Mouse (Mus musculus) bone marrow macrophage, adult 2 months (primary cell): ENCODE measurements around the gene Edem3. TPM values are rescaled to one million over a fixed set of nuclear protein-coding genes. Genes with fewer than 3 reads are reported as not detected.
"Not testable (repeated sequence)": the region's sequence is repeated elsewhere in the genome, so short reads cannot be mapped to it uniquely, and the experiment has no call there.

ENCODE experiments used
- H3K27ac ChIP-seq: 2 replicates; pipeline ENCODE4 v1.5.1; 2012; ENCODE audit warnings: low read depth, low read length; ENCODE audit not compliant: insufficient read depth
- H3K4me1 ChIP-seq: 2 replicates; pipeline ENCODE4 v1.6.1; 2012; ENCODE audit warnings: low read length; ENCODE audit not compliant: control insufficient read depth, insufficient read depth
- H3K4me3 ChIP-seq: 2 replicates; pipeline ENCODE4 v1.5.1; 2012; ENCODE audit warnings: mild to moderate bottlenecking, low read length, moderate library complexity; ENCODE audit not compliant: insufficient read depth
- CTCF ChIP-seq: IDR thresholded peaks from 2 replicates; pipeline ENCODE4 v1.5.1; 2012; ENCODE audit warnings: low read depth, mild to moderate bottlenecking, low read length, moderate library complexity
- POLR2A ChIP-seq: IDR thresholded peaks from 2 replicates; pipeline ENCODE4 v1.6.1; 2012; ENCODE audit warnings: mild to moderate bottlenecking, low read depth, low read length, borderline replicate concordance
- polyA plus RNA-seq: library from polyadenylated mRNA; stranded (reverse); fragments of >200 nt; gene quantifications from 2 replicates; pipeline ENCODE4 v1.2.4, GENCODE M21; 2012; ENCODE audit not compliant: missing spikeins, insufficient read depth, insufficient read length

The Edem3 gene
- polyA plus RNA-seq, 1 experiment = 23.3 TPM

GRCm38 (mm10) chr1:151766166-151766565 lies 11.0 kb downstream of the Edem3 start:
- Histone ChIP-seq H3K4me1 (no peaks in the 10 kb centered on the region), H3K4me3 (no peak overlapping the region), H3K27ac (no peak overlapping the region)
- no peak for TF ChIP-seq POLR2A
- no peak for TF ChIP-seq CTCF

GRCm38 (mm10) chr1:151766976-151767654 lies 11.9 kb downstream of the Edem3 start:
- H3K27ac ChIP-seq = no peak overlapping the region
- no peak for TF ChIP-seq POLR2A
- TF ChIP-seq CTCF = no peak
- no peaks in the 10 kb centered on the region for H3K4me1 ChIP-seq
- no peak overlapping the region for H3K4me3 ChIP-seq

- no peak overlapping the region for H3K4me3 ChIP-seq
- H3K27ac ChIP-seq = no peak overlapping the region
- TF ChIP-seq POLR2A (no peak), CTCF (no peak)
- H3K4me1 ChIP-seq = no peaks in the 10 kb centered on the region
Measured at GRCm38 (mm10) chr1:151769200-151769913, 14.2 kb downstream of the Edem3 start.

GRCm38 (mm10) chr1:151777616-151778015 lies 22.4 kb downstream of the Edem3 start:
- TF ChIP-seq POLR2A = no peak
- Histone ChIP-seq H3K4me1 (peaks cover 4% of the 10 kb centered on the region), H3K27ac (no peak overlapping the region)

GRCm38 (mm10) chr1:151778592-151778991 lies 23.4 kb downstream of the Edem3 start:
- H3K4me1 ChIP-seq = peaks cover 7% of the 10 kb centered on the region
- no peak for TF ChIP-seq POLR2A
- no peak for TF ChIP-seq CTCF

More at GRCm38 (mm10) chr1:151777616-151778015, 22.4 kb downstream of the Edem3 start:
- H3K4me3 ChIP-seq = no peak overlapping the region

GRCm38 (mm10) chr1:151779306-151779705 lies 24.1 kb downstream of the Edem3 start:
- Histone ChIP-seq H3K27ac (no peak overlapping the region), H3K4me1 (peaks cover 7% of the 10 kb centered on the region), H3K4me3 (no peak overlapping the region)
- TF ChIP-seq CTCF (no peak), POLR2A (no peak)

More at GRCm38 (mm10) chr1:151778592-151778991, 23.4 kb downstream of the Edem3 start:
- H3K4me3 ChIP-seq = no peak overlapping the region
- H3K27ac ChIP-seq = no peak overlapping the region

- Histone ChIP-seq H3K4me1 (peaks cover 7% of the 10 kb centered on the region), H3K27ac (no peak overlapping the region), H3K4me3 (no peak overlapping the region)
- TF ChIP-seq POLR2A = no peak
- no peak for TF ChIP-seq CTCF
Measured at GRCm38 (mm10) chr1:151781447-151781846, 26.3 kb downstream of the Edem3 start.

GRCm38 (mm10) chr1:151783403-151783802 lies 28.2 kb downstream of the Edem3 start:
- Histone ChIP-seq H3K4me1 (peaks cover 4% of the 10 kb centered on the region), H3K4me3 (no peak overlapping the region), H3K27ac (no peak overlapping the region)
- TF ChIP-seq CTCF (no peak), POLR2A (no peak)

- Histone ChIP-seq H3K27ac (no peak overlapping the region), H3K4me3 (no peak overlapping the region), H3K4me1 (peaks cover 4% of the 10 kb centered on the region)
- TF ChIP-seq CTCF (no peak), POLR2A (no peak)
Measured at GRCm38 (mm10) chr1:151786406-151786805, 31.2 kb downstream of the Edem3 start.

GRCm38 (mm10) chr1:151789136-151789535 lies 34.0 kb downstream of the Edem3 start:
- H3K27ac ChIP-seq = no peak overlapping the region
- no peaks in the 10 kb centered on the region for H3K4me1 ChIP-seq
- TF ChIP-seq POLR2A (no peak), CTCF (no peak)
- H3K4me3 ChIP-seq = no peak overlapping the region

GRCm38 (mm10) chr1:151792076-151792475 lies 36.9 kb downstream of the Edem3 start:
- not testable (repeated sequence) for H3K4me1 ChIP-seq, H3K4me3 ChIP-seq, H3K27ac ChIP-seq

GRCm38 (mm10) chr1:151802795-151803194 lies 47.6 kb downstream of the Edem3 start:
- not testable (repeated sequence) for H3K4me3 ChIP-seq, H3K4me1 ChIP-seq, H3K27ac ChIP-seq
